8 mouse cellular contexts compared by ENCODE assay signal in genomic region chr2:163685761-163686200, GRCm38 (mm10). TPM values are rescaled to one million over a fixed set of nuclear protein-coding genes. Genes with fewer than 3 reads are reported as not detected.
DNase-seq lines count a peak whose midpoint lies in the region; ATAC-seq and TF ChIP-seq lines count a peak whose summit lies in the region.

No protein-coding gene starts in this region.

- H3K36me3 ChIP-seq in midbrain, embryonic 16.5 days (ENCODE audit: control insufficient read depth, insufficient read depth, low read length): no peaks in the 10 kb centered on the region
- H3K36me3 ChIP-seq in midbrain, embryonic 14.5 days (ENCODE audit: control insufficient read depth, insufficient read depth, low read length): no peaks in the 10 kb centered on the region
- no peaks in the 10 kb centered on the region for H3K36me3 ChIP-seq in heart, postnatal 0 days (replicated peaks; ENCODE audit: control insufficient read depth, insufficient read depth, low read length)

- WGBS in midbrain, embryonic 16.5 days: 82% methylated on average over 6 of the region's 6 CpGs
- 84% methylated on average over 6 of the region's 6 CpGs for WGBS in midbrain, embryonic 14.5 days
- WGBS in heart, postnatal 0 days: 11% methylated on average over 6 of the region's 6 CpGs

- H3K4me2 ChIP-seq in midbrain, embryonic 16.5 days (ENCODE audit: low read length): no peak overlapping the region
- H3K4me2 ChIP-seq in midbrain, embryonic 14.5 days (ENCODE audit: low read length): no peak overlapping the region
- peak overlapping the region; percentile 36 for H3K4me2 ChIP-seq in heart, postnatal 0 days (ENCODE audit: low read depth, low read length)

- H3K9ac ChIP-seq in midbrain, embryonic 16.5 days (ENCODE audit: low read depth, low read length): no peak overlapping the region
- H3K9ac ChIP-seq in midbrain, embryonic 14.5 days (replicated peaks; ENCODE audit: low read length): no peak overlapping the region
- H3K9ac ChIP-seq in heart, postnatal 0 days (replicated peaks; ENCODE audit: low read depth, low read length): peak overlapping the region; percentile 58

- H3K4me1 ChIP-seq in midbrain, embryonic 16.5 days (ENCODE audit: control insufficient read depth, insufficient read depth, low read length): peaks cover 15% of the 10 kb centered on the region
- peaks cover 6% of the 10 kb centered on the region for H3K4me1 ChIP-seq in midbrain, embryonic 14.5 days (ENCODE audit: control insufficient read depth, insufficient read depth, low read length)
- H3K4me1 ChIP-seq in heart, postnatal 0 days (ENCODE audit: control insufficient read depth, insufficient read depth): peaks cover 64% of the 10 kb centered on the region

- H3K27me3 ChIP-seq in midbrain, embryonic 16.5 days (ENCODE audit: control insufficient read depth, insufficient read depth, low read depth, low read length): no peaks in the 10 kb centered on the region
- no peaks in the 10 kb centered on the region for H3K27me3 ChIP-seq in midbrain, embryonic 14.5 days (ENCODE audit: control insufficient read depth, insufficient read depth, low read length)
- no peaks in the 10 kb centered on the region for H3K27me3 ChIP-seq in heart, postnatal 0 days (ENCODE audit: control insufficient read depth, insufficient read depth, low read length)

- H3K9me3 ChIP-seq in midbrain, embryonic 16.5 days (replicated peaks; ENCODE audit: control insufficient read depth, low read length, poor library complexity, severe bottlenecking): no peaks in the 10 kb centered on the region
- no peaks in the 10 kb centered on the region for H3K9me3 ChIP-seq in midbrain, embryonic 14.5 days (ENCODE audit: control insufficient read depth, low read length)
- H3K9me3 ChIP-seq in heart, postnatal 0 days (replicated peaks; ENCODE audit: control insufficient read depth, low read length): no peaks in the 10 kb centered on the region

- TF ChIP-seq CTCF in heart, postnatal 0 days (IDR thresholded peaks at IDR 0.05; ENCODE audit: low read depth): no peak

- no peak for DNase-seq in midbrain, embryonic 14.5 days
- peak; percentile 67 to 77 for DNase-seq in cerebellum, postnatal 25 days
- DNase-seq in heart, postnatal 0 days (ENCODE audit: low spot score): peak; percentile 97
- DNase-seq in layer of hippocampus, postnatal 10 days (ENCODE audit: low spot score in 2 of 2): peak; percentile 44 to 53
- peak; percentile 80 for DNase-seq in lung, postnatal 25 days (ENCODE audit: low spot score)
- DNase-seq in embryo, embryonic 9.5 days (ENCODE audit: extremely low spot score): no peak
- DNase-seq in testis, postnatal 14 days (ENCODE audit: low spot score): no peak

- H3K4me3 ChIP-seq in midbrain, embryonic 16.5 days (ENCODE audit: low read depth, low read length): no peak overlapping the region
- H3K4me3 ChIP-seq in midbrain, embryonic 14.5 days (replicated peaks; ENCODE audit: low read depth, low read length): no peak overlapping the region
- H3K4me3 ChIP-seq in heart, postnatal 0 days (ENCODE audit: low read depth, low read length): no peak overlapping the region

- ATAC-seq in midbrain, embryonic 16.5 days: no peak
- ATAC-seq in midbrain, embryonic 14.5 days (ENCODE audit: low FRiP score, low TSS enrichment): no peak
- peak; percentile 91 for ATAC-seq in heart, postnatal 0 days (ENCODE audit: insufficient read depth, low read depth)

- H3K27ac ChIP-seq in midbrain, embryonic 16.5 days (ENCODE audit: low read length): peak overlapping the region; percentile 26; the same call in 1 of the 2 replicates
- H3K27ac ChIP-seq in midbrain, embryonic 14.5 days (replicated peaks; ENCODE audit: low read depth, low read length): no peak overlapping the region
- peak overlapping the region; percentile 98 for H3K27ac ChIP-seq in heart, postnatal 0 days (ENCODE audit: low read depth)

- TF ChIP-seq EP300 in heart, postnatal 0 days (IDR thresholded peaks at IDR 0.05; ENCODE audit: low read depth): peak; percentile 100

RNA-seq across cellular contexts. Expression of gene Pkig, which starts 27.6 kb away (rescaled TPM):
- 134 TPM in 2 replicates for polyA plus RNA-seq in midbrain, embryonic 16.5 days (2015; fragmentation: Nextera tagmentation; extraction: Ambion mirVana)
- polyA plus RNA-seq in midbrain, embryonic 14.5 days (2014; fragmentation: Nextera tagmentation; extraction: Ambion mirVana): 115 and 128 TPM in 2 replicates
- 363 and 431 TPM in 2 replicates for total RNA-seq in heart, postnatal 0 days (2014; rRNA removed; ENCODE audit: low replicate concordance)
- polyA plus RNA-seq in heart, postnatal 0 days (2015; fragmentation: Nextera tagmentation; extraction: Ambion mirVana): 495 and 511 TPM in 2 replicates
- 10 to 100 TPM; 75.4 to 87.8 TPM for total RNA-seq in layer of hippocampus, postnatal 10 days (2021)

RNA-seq across cellular contexts. Expression of gene Serinc3, which starts 40.9 kb away (rescaled TPM):
- polyA plus RNA-seq in midbrain, embryonic 16.5 days (2015; fragmentation: Nextera tagmentation; extraction: Ambion mirVana): 35.6 and 36.4 TPM in 2 replicates
- polyA plus RNA-seq in midbrain, embryonic 14.5 days (2014; fragmentation: Nextera tagmentation; extraction: Ambion mirVana): 30.9 and 39.3 TPM in 2 replicates
- total RNA-seq in heart, postnatal 0 days (2014; rRNA removed; ENCODE audit: low replicate concordance): 181 and 193 TPM in 2 replicates
- polyA plus RNA-seq in heart, postnatal 0 days (2015; fragmentation: Nextera tagmentation; extraction: Ambion mirVana): 61.3 and 62.4 TPM in 2 replicates
- 100 to 1,000 TPM; 168 to 196 TPM for total RNA-seq in layer of hippocampus, postnatal 10 days (2021)

Comparison
In these comparisons a context has a peak if more than half of its experiments do, and no peak if none do; other contexts are left out.
1. DNase-seq: peak in cerebellum, postnatal 25 days (2 of 2), heart, postnatal 0 days (single experiment), layer of hippocampus, postnatal 10 days (2 of 2) and lung, postnatal 25 days (single experiment); none in midbrain, embryonic 14.5 days (single experiment), embryo, embryonic 9.5 days (single experiment) and testis, postnatal 14 days (single experiment).